Mouse (Mus musculus) embryonic facial prominence, embryonic 13.5 days (tissue): ENCODE results near the gene Zfp566. TPM values are rescaled to one million over a fixed set of nuclear protein-coding genes. Genes with fewer than 3 reads are reported as not detected.
"Not testable (repeated sequence)": the region's sequence is repeated elsewhere in the genome, so short reads cannot be mapped to it uniquely, and the experiment has no call there.

Source experiments
- ATAC-seq: fragments of 200-750 bp; cut with Nextera tagmentation; 2 replicates; pipeline ENCODE4 v1.8.0; 2017; ENCODE audit warnings: low read depth; ENCODE audit not compliant: insufficient number of reproducible peaks, insufficient read depth, low FRiP score, low TSS enrichment
- H3K27ac ChIP-seq: fragments of 300-500 bp; sonication (generic); 2 replicates; pipeline ENCODE4 v1.5.1; 2015; ENCODE audit warnings: moderate library complexity, mild to moderate bottlenecking, inconsistent platforms
- H3K27me3 ChIP-seq: fragments of 300-500 bp; sonication (generic); 2 replicates; pipeline ENCODE4 v1.6.1; 2015; ENCODE audit warnings: mild to moderate bottlenecking, inconsistent platforms
- H3K36me3 ChIP-seq: fragments of 300-500 bp; sonication (generic); 2 replicates; pipeline ENCODE4 v1.6.1; 2015; ENCODE audit warnings: mild to moderate bottlenecking, inconsistent platforms
- H3K4me1 ChIP-seq: fragments of 300-500 bp; sonication (generic); 2 replicates; pipeline ENCODE4 v1.6.1; 2015; ENCODE audit warnings: inconsistent platforms
- H3K4me2 ChIP-seq: fragments of 300-500 bp; sonication (generic); 2 replicates; pipeline ENCODE4 v1.6.1; 2015; ENCODE audit warnings: moderate library complexity, mild to moderate bottlenecking, inconsistent platforms
- H3K4me3 ChIP-seq: fragments of 300-500 bp; sonication (generic); 2 replicates; pipeline ENCODE4 v1.5.1; 2015; ENCODE audit warnings: mild to moderate bottlenecking, inconsistent platforms
- H3K9ac ChIP-seq: fragments of 300-500 bp; sonication (generic); 2 replicates; pipeline ENCODE4 v1.6.1; 2015; ENCODE audit warnings: mild to moderate bottlenecking, inconsistent platforms
- H3K9me3 ChIP-seq: fragments of 300-500 bp; sonication (generic); 2 replicates; pipeline ENCODE4 v1.6.1; 2016; ENCODE audit warnings: inconsistent platforms
- WGBS: fragments of 180-500 bp; shearing (Covaris S2); methylation state at CpG from one replicate; pipeline ENCODE4 v1.1.7; 2015; ENCODE audit warnings: mixed read lengths; 5-methylcytosine and 5-hydroxymethylcytosine counted together
- polyA plus RNA-seq: library from polyadenylated mRNA; unstranded; fragments of >200 nt; fragmentation: Nextera tagmentation; extraction: Ambion mirVana; gene quantifications from 2 replicates; pipeline ENCODE4 v1.2.1, GENCODE M21; 2015

Gene Zfp566
- 14.5 and 18.7 TPM in 2 replicates for polyA plus RNA-seq

DNA sequence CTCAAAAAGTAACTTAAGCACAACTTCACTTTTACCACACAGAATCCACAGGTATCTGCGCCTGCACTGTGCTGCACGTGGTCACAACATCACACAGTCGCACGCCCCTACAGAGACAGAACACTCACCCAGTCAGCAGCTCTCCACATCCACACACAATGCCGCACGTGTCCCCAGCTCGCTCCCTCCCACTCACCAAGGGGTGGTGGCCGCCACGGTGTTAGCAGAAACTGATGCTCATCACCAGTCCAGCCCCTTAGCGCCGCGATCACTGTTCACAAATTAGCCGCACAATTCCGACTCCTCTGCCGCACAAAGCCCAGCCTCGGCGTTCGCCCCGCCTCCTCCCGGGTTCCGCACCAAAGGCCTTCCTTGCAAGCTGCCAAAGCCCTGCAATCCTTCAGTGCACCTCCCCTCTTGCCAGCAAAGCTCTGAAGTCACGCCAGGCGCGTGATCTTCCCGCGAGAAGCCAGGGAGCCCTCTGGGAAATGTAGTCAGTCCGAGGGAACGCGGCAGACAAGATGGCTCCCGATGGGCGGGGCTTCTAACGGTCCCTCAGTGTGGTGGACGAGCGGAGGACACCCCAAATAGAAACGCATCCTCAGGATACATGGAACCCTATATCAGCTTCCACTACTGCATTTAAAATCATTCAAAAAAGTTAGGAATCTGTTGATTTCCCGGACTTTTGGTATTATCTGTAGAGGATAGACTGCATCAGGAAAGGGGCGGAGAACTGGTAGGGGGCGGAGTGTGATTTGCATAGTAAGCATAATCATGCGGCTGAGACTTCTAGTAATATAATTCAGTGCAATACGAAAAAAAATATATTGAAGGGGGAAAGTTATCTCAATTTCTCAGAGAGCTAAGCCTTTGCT, at the start of gene Zfp566, which contains the start of gene Gm26920:
Gene Zfp566, minus strand, starts transcription at position 436 of the 878 bp plus-strand sequence.
Gene Gm26920, minus strand, starts transcription at position 319 of the 878 bp plus-strand sequence.
- ATAC-seq, result peak; percentile 91
- no peaks in the 10 kb centered on the region for H3K27me3 ChIP-seq
- H3K9me3 ChIP-seq, result no peaks in the 10 kb centered on the region
- peak within 1 kb of the TSS; percentile 86 for H3K4me2 ChIP-seq
- peak within 1 kb of the TSS; percentile 82 for H3K9ac ChIP-seq
- H3K4me3 ChIP-seq, result peak within 1 kb of the TSS; percentile 67
- under 1% methylated on average over 40 of the region's 40 CpGs for WGBS
- peaks cover 26% of the 10 kb centered on the region for H3K4me1 ChIP-seq
- peaks cover 18% of the 10 kb centered on the region for H3K36me3 ChIP-seq
- peak within 1 kb of the TSS; percentile 86 for H3K27ac ChIP-seq

DNA sequence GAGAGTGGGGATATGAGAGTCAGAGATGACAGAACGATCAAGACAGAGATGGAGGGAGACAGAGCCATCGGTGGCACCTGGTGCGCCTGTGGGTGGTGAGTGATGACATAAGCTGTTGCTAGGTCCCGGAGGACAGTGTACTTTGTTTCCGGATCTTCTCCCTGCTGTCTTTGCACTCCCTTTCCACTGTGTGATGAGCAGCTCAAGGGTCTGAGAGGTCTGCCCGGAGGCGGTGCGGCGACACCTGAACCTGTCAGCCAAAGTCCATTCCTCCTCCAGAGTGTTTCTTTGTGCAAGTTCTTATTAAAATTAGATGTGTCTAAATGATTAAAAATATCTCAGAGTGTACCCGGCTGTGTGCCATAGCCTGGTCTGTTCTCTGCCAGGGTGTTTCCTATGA, 46.5 kb upstream of the Zfp566 start:
- H3K9me3 ChIP-seq, result peaks cover 7% of the 10 kb centered on the region; the same call in 1 of the 2 replicates
- no peak overlapping the region for H3K27ac ChIP-seq
- no peak for ATAC-seq
- peaks cover 93% of the 10 kb centered on the region for H3K36me3 ChIP-seq
- 88% methylated on average over 10 of the region's 10 CpGs for WGBS
- no peak overlapping the region for H3K4me2 ChIP-seq
- no peak overlapping the region for H3K4me3 ChIP-seq
- no peaks in the 10 kb centered on the region for H3K27me3 ChIP-seq
- H3K4me1 ChIP-seq, result no peaks in the 10 kb centered on the region
- no peak overlapping the region for H3K9ac ChIP-seq

DNA sequence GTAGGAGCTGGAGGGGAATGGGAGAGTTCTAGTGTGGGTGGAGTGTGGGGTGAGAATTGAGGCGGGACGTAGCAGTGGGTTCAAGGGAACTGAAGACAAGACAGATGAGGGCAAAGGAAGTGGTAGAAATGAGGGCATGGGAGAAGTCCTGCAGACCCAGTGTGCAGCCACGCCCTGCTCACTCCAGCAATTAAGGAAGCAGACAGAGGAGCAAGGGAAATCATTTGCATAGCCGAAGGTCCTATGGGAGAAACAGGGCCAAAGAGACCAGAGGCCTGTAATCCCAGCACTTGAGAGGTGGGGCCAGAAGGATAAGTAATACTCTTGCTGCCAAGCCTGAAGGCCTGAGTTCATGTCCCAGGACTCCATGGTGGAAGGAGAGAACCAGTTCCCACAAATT, 42.1 kb upstream of the Zfp566 start:
- no peaks in the 10 kb centered on the region for H3K27me3 ChIP-seq
- WGBS, result 94% methylated on average over 4 of the region's 4 CpGs
- peaks cover 93% of the 10 kb centered on the region for H3K36me3 ChIP-seq
- H3K9ac ChIP-seq, result no peak overlapping the region
- no peak for ATAC-seq
- H3K27ac ChIP-seq, result no peak overlapping the region
- no peaks in the 10 kb centered on the region for H3K4me1 ChIP-seq
- H3K4me3 ChIP-seq, result no peak overlapping the region
- H3K9me3 ChIP-seq, result peaks cover 7% of the 10 kb centered on the region; the same call in 1 of the 2 replicates
- no peak overlapping the region for H3K4me2 ChIP-seq

DNA sequence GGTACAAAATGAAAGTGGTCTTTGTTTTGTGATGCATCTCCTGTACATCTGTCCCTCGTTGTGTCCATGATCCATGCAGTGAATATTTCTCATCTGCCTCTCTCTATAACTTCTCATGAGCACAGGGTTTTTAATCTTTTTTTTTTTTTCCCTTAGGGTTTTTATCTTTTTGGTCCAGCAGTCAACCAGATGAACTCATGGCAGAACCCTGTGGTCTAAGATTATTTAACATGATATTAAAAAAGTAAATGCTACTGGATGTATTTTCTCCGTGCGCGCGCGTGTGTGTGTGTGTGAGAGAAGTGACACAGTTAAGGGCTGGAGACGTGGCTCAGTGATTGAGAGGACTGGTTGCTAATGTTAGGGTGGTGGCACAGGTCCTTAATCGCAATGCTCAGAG, 39.6 kb upstream of the Zfp566 start:
- Histone ChIP-seq H3K4me3 (no peak overlapping the region), H3K27me3 (no peaks in the 10 kb centered on the region), H3K9me3 (peaks cover 7% of the 10 kb centered on the region; the same call in 1 of the 2 replicates), H3K9ac (no peak overlapping the region), H3K4me1 (no peaks in the 10 kb centered on the region), H3K36me3 (peaks cover 89% of the 10 kb centered on the region), H3K27ac (no peak overlapping the region), H3K4me2 (no peak overlapping the region)
- whole genome bisulfite sequencing, result 93% methylated on average over 8 of the region's 8 CpGs
- ATAC-seq, result no peak

DNA sequence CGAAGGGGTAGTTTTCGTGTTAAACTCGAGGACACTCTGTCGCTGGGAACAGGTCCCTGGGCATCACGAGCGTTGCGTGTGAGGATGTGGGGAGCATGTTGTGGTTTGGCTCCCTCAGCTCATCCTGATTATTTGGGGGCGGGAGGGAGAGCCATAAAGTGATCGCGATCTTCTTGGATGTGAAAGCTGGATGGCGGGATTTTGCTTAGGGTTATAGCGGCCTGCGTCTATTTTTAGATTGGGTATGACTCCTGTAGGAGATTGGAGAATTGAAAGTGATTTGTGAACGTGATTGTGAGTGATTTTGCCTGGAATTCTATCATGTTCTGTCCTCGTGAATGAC, 31.8 kb upstream of the Zfp566 start:
- no peaks in the 10 kb centered on the region for H3K27me3 ChIP-seq
- peaks cover 18% of the 10 kb centered on the region for H3K36me3 ChIP-seq
- H3K27ac ChIP-seq, result peak overlapping the region; percentile 93
- 9% methylated on average over 15 of the region's 15 CpGs for WGBS
- H3K4me1 ChIP-seq, result peaks cover 4% of the 10 kb centered on the region; the same call in 1 of the 2 replicates
- peak overlapping the region; percentile 84 for H3K9ac ChIP-seq
- H3K4me3 ChIP-seq, result peak overlapping the region; percentile 71
- ATAC-seq, result no peak
- H3K9me3 ChIP-seq, result no peaks in the 10 kb centered on the region; the same call in 1 of the 2 replicates
- H3K4me2 ChIP-seq, result peak overlapping the region; percentile 81

DNA sequence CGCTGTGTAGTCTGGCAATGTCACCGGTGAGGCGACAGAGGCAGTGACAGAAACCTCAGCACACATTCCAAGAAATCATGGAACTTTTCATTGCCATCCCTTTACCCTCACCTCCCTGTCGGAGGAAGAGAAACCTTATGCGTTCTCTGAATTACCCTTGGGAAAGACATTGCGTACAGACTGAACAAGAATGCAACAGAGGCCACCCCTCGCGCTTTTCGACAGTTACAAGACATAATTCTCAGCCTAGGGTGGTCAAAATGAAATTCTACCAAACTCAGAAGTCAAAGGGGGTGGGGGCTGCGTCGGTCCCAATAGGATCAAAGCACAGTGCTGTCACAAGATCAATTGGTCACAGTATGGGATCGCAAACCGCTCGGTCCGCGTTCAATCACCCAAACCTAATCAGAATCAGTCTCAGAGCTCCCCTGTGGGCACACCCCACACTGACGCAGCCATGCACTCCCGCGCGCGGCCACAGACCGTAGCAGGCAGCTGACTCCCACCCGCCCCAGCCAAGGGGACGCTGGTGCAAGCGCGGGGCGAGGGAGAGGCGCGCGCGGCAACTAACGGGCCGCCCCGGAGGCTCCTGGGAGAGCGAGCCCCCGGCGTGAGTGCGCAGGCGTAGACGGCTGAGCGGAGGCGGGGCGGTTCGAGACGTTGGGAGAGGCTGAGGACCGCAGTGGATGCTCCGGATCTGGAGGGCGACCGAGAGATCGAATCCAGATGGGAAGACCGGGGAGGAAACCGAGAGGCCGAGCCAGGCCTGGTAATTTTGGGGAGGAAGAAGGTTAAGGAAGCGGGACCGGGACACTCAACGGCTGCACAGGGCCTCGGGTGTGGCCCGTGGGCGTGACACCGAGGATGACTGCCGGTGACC, 31.2 kb upstream of the Zfp566 start, which contains the start of gene Zfp382:
Gene Zfp382, plus strand, starts transcription at position 635 of the 880 bp plus-strand sequence.
- no peaks in the 10 kb centered on the region for H3K27me3 ChIP-seq
- peaks cover 4% of the 10 kb centered on the region; the same call in 1 of the 2 replicates for H3K4me1 ChIP-seq
- H3K4me2 ChIP-seq, result peak within 1 kb of the TSS; percentile 81
- no peaks in the 10 kb centered on the region; the same call in 1 of the 2 replicates for H3K9me3 ChIP-seq
- H3K9ac ChIP-seq, result peak within 1 kb of the TSS; percentile 84
- H3K36me3 ChIP-seq, result peaks cover 11% of the 10 kb centered on the region
- H3K4me3 ChIP-seq, result peak within 1 kb of the TSS; percentile 71
- peak; percentile 90 for ATAC-seq
- under 1% methylated on average over 61 of the region's 61 CpGs for WGBS
- H3K27ac ChIP-seq, result peak within 1 kb of the TSS; percentile 93

DNA sequence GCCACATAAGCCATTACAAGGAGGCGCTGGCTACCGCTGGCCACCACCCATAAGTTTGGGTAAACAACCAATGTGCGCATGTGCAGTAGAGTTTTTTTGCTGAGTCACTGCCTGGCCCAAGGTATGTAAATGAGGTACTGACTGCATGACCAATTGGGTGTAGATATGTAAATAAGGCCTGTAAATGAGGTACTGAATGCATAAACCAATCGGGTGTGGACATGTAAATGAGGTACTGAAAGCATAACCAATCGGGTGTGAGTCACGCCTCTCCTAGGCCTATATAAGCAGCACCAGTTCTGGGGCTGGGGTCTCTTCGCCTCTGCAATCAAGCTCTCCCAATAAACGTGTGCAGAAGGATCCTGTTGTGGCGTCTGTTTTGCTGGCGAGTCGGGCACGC, 27.6 kb upstream of the Zfp566 start:
- H3K4me1 ChIP-seq, H3K27ac ChIP-seq, ATAC-seq, H3K4me3 ChIP-seq, H3K9ac ChIP-seq, H3K27me3 ChIP-seq, H3K4me2 ChIP-seq: not testable (repeated sequence)
- H3K36me3 ChIP-seq, result peaks cover 15% of the 10 kb centered on the region
- peaks cover 12% of the 10 kb centered on the region; the same call in 1 of the 2 replicates for H3K9me3 ChIP-seq
- WGBS, result 94% methylated on average over 12 of the region's 12 CpGs

DNA sequence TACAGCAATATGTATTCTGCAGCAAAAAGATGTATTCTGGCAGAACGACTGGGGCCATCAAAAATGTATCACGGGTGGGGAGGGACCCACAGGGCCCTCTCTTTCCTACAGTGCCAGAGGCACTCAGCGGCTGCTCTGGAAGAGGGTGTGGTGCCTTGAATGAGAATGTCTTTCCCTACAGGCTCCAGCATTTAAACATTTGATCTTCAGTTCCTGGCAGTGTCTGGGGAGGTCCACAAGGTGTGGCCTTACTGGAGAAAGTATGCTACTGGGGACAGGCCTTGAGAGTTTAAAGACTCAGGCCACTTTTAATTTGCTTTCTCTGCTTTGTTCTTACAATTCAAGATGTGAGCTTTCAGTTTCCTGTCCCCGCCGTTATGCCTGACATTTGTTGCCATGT, 25.7 kb upstream of the Zfp566 start:
- Histone ChIP-seq H3K9ac (no peak overlapping the region), H3K27me3 (no peaks in the 10 kb centered on the region), H3K4me1 (no peaks in the 10 kb centered on the region), H3K27ac (no peak overlapping the region), H3K36me3 (peaks cover 22% of the 10 kb centered on the region), H3K4me3 (no peak overlapping the region), H3K9me3 (peaks cover 13% of the 10 kb centered on the region; the same call in 1 of the 2 replicates), H3K4me2 (no peak overlapping the region)
- WGBS, result 91% methylated on average over 5 of the region's 5 CpGs
- no peak for ATAC-seq

DNA sequence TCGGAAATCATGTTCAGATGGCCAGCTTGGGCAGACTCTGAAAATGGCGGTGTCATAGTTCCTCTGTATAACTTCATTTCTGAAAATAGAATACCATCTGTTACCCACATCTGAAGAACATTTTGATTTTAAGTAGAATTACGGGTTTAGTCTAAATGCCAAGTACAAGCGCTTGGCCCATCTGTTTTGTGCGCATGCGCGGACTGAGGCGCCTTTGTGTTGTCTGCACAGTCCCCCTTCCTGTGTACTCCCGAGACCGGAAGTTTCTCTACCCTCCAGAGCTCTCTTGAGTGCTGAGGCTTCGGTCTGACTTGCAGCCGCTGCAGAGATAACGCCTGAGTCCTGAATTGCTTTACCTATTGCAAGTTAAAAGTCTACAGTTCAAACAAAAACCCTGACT, 9.0 kb upstream of the Zfp566 start:
- Histone ChIP-seq H3K4me2 (no peak overlapping the region), H3K27me3 (no peaks in the 10 kb centered on the region), H3K9me3 (peaks cover 21% of the 10 kb centered on the region), H3K4me1 (peaks cover 12% of the 10 kb centered on the region), H3K9ac (no peak overlapping the region), H3K4me3 (no peak overlapping the region), H3K27ac (no peak overlapping the region), H3K36me3 (peaks cover 68% of the 10 kb centered on the region)
- 93% methylated on average over 13 of the region's 13 CpGs for WGBS
- no peak for ATAC-seq

DNA sequence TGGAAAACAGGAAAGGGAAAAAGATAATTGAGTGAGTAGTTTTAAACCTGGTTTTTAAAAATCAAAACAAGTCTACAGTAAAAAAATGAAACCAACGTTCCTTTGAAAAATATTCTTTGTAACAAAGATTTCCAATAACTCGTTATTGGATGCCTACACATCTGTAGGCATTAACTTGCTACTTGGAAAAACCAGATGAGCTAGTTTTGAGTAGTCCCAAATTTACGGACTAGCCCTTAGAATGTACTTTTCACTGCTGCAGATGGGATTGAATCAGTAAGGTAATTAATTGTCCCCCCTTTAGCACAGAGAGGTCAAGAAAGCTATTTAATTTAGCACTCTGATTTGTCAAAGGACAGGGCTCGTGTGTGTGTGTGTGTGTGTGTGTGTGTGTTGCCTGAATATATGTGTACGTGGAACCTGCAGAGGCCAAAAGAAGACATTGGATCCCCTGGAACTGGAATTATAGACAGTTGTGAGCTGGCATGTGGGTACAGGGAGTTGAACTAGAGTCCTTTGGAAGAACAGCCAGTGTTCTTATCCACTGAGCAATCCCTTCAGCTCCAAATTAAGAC, 5.3 kb upstream of the Zfp566 start:
- no peak for ATAC-seq
- Histone ChIP-seq H3K27ac (peak overlapping the region; percentile 99; the same call in 1 of the 2 replicates), H3K4me3 (peak overlapping the region; percentile 61), H3K4me1 (peaks cover 17% of the 10 kb centered on the region), H3K9me3 (peaks cover 4% of the 10 kb centered on the region; the same call in 1 of the 2 replicates), H3K9ac (peak overlapping the region; percentile 88), H3K27me3 (no peaks in the 10 kb centered on the region), H3K4me2 (peak overlapping the region; percentile 76), H3K36me3 (peaks cover 36% of the 10 kb centered on the region)
- 3% methylated on average over 5 of the region's 5 CpGs for WGBS
